Mouse (Mus musculus) MEL (cell line): ENCODE measurements at regions not wholly inside any gene's neighbourhood (a gene's known extent, or its start where the extent isn't known, plus 50 kb on each side); places are given as distances from the start of the nearest gene placed in this dataset.

Source experiments
- DNase-seq: peaks from one replicate; pipeline ENCODE4 v3.0.0; 2011; ENCODE audit warnings: low read depth, low spot score
- H3K27ac ChIP-seq: 2 replicates; pipeline ENCODE4 v1.5.1; 2012; ENCODE audit warnings: low read depth, mild to moderate bottlenecking, control low read depth, low read length, moderate library complexity; ENCODE audit not compliant: control insufficient read depth
- H3K27me3 ChIP-seq, 2 experiments: fragments of 150-350 bp in 1 of 2; sonication (generic) in 1 of 2; 2 replicates each; pipeline ENCODE4 v1.6.1; 2012; ENCODE audit warnings: low read length in 2 of 2, mild to moderate bottlenecking in 2 of 2, improper control_type of control experiment in 1 of 2, moderate library complexity in 1 of 2; ENCODE audit not compliant: insufficient read depth in 2 of 2, control insufficient read depth in 1 of 2
- H3K36me3 ChIP-seq, 2 experiments: 2 replicates each; pipeline ENCODE4 v1.6.1; 2012 to 2014; ENCODE audit warnings: low read length in 2 of 2, improper control_type of control experiment in 1 of 2, inconsistent platforms in 1 of 2, mild to moderate bottlenecking in 1 of 2; ENCODE audit not compliant: insufficient read depth in 2 of 2, control insufficient read depth in 1 of 2
- H3K4me1 ChIP-seq, 2 experiments: fragments of 150-350 bp in 1 of 2; sonication (generic) in 1 of 2; 2 replicates each; pipeline ENCODE4 v1.6.1; 2012; ENCODE audit warnings: low read length in 2 of 2, improper control_type of control experiment in 1 of 2, mild to moderate bottlenecking in 1 of 2; ENCODE audit not compliant: insufficient read depth in 2 of 2, control insufficient read depth in 1 of 2
- H3K4me3 ChIP-seq, 2 experiments: fragments of 150-350 bp in 1 of 2; sonication (generic) in 1 of 2; 2 replicates each; pipeline ENCODE4 v1.5.1; 2012; ENCODE audit warnings: low read depth in 2 of 2, low read length in 2 of 2, mild to moderate bottlenecking in 2 of 2, moderate library complexity in 2 of 2, control low read depth in 1 of 2, improper control_type of control experiment in 1 of 2; ENCODE audit not compliant: control insufficient read depth in 1 of 2, insufficient read depth in 1 of 2
- H3K79me2 ChIP-seq: 2 replicates; pipeline ENCODE4 v1.6.1; 2012; ENCODE audit warnings: mild to moderate bottlenecking, low read length, moderate library complexity; ENCODE audit not compliant: control insufficient read depth, poor library complexity, insufficient read depth
- H3K9ac ChIP-seq: 2 replicates; pipeline ENCODE4 v1.6.1; 2012; ENCODE audit warnings: low read depth, mild to moderate bottlenecking, control low read depth, low read length, moderate library complexity; ENCODE audit not compliant: control insufficient read depth, poor library complexity, severe bottlenecking
- H3K9me3 ChIP-seq: fragments of 150-350 bp; sonication (generic); replicated peaks from 2 replicates; pipeline ENCODE4 v1.6.1; 2012; ENCODE audit warnings: mild to moderate bottlenecking, low read length, improper control_type of control experiment, moderate library complexity; ENCODE audit not compliant: insufficient read depth
- BHLHE40 ChIP-seq: IDR thresholded peaks from 2 replicates; pipeline ENCODE4 v1.6.1; 2012; ENCODE audit warnings: low read depth, mild to moderate bottlenecking, inconsistent platforms, low read length, improper control_type of control experiment, borderline replicate concordance
- CTCF ChIP-seq, 3 experiments: IDR thresholded peaks in 2 of 3; conservative IDR thresholded peaks in 1 of 3; 2 replicates each; pipeline ENCODE4 v1.5.1; 2011 to 2012; ENCODE audit warnings: low read length in 3 of 3, low read depth in 2 of 3, mild to moderate bottlenecking in 2 of 3, improper control_type of control experiment in 1 of 3, inconsistent platforms in 1 of 3, mixed read lengths in 1 of 3, moderate library complexity in 1 of 3; ENCODE audit not compliant: control insufficient read depth in 1 of 3, insufficient read depth in 1 of 3, poor library complexity in 1 of 3, severe bottlenecking in 1 of 3
- ETS1 ChIP-seq: IDR thresholded peaks from 2 replicates; pipeline ENCODE4 v1.6.1; 2012; ENCODE audit warnings: low read depth, mild to moderate bottlenecking, inconsistent platforms, low read length, improper control_type of control experiment, moderate library complexity
- HCFC1 ChIP-seq: IDR thresholded peaks from 2 replicates; pipeline ENCODE4 v1.6.1; 2012; ENCODE audit warnings: low read depth, mild to moderate bottlenecking, inconsistent platforms, low read length, improper control_type of control experiment, moderate library complexity
- KAT2A ChIP-seq: conservative IDR thresholded peaks from 2 replicates; pipeline ENCODE4 v1.6.1; 2012; ENCODE audit warnings: low read depth, low read length, improper control_type of control experiment, inconsistent platforms
- MAX ChIP-seq: IDR thresholded peaks from 2 replicates; pipeline ENCODE4 v1.6.1; 2011; ENCODE audit warnings: low read length, improper control_type of control experiment
- POLR2A ChIP-seq, 2 experiments: IDR thresholded peaks; 2 replicates each; pipeline ENCODE4 v1.6.1; 2011 to 2012; ENCODE audit warnings: low read length in 2 of 2, mild to moderate bottlenecking in 2 of 2, control low read depth in 1 of 2, improper control_type of control experiment in 1 of 2, low read depth in 1 of 2, moderate library complexity in 1 of 2; ENCODE audit not compliant: control insufficient read depth in 1 of 2, insufficient read depth in 1 of 2, poor library complexity in 1 of 2
- POLR2AphosphoS5 ChIP-seq: IDR thresholded peaks from 2 replicates; pipeline ENCODE4 v1.6.1; 2012; ENCODE audit warnings: low read depth, borderline replicate concordance, mild to moderate bottlenecking, inconsistent platforms, low read length, moderate library complexity, mixed read lengths
- RAD21 ChIP-seq: IDR thresholded peaks from 2 replicates; pipeline ENCODE4 v1.6.1; 2011; ENCODE audit warnings: mild to moderate bottlenecking, low read depth, low read length, improper control_type of control experiment
- SIN3A ChIP-seq: IDR thresholded peaks from 2 replicates; pipeline ENCODE4 v1.6.1; 2012; ENCODE audit warnings: low read length, improper control_type of control experiment, inconsistent platforms
- TCF12 ChIP-seq: IDR thresholded peaks from 2 replicates; pipeline ENCODE4 v1.6.1; 2014; ENCODE audit warnings: low read depth, mild to moderate bottlenecking, inconsistent platforms, low read length, improper control_type of control experiment, moderate library complexity
- USF1 ChIP-seq: IDR thresholded peaks from 2 replicates; pipeline ENCODE4 v1.6.1; 2014; ENCODE audit warnings: low read depth, mild to moderate bottlenecking, inconsistent platforms, low read length, improper control_type of control experiment, moderate library complexity
- USF2 ChIP-seq, 2 experiments: IDR thresholded peaks; 2 replicates each; pipeline ENCODE4 v1.6.1; 2011 to 2012; ENCODE audit warnings: improper control_type of control experiment in 2 of 2, low read length in 2 of 2, borderline replicate concordance in 1 of 2, inconsistent platforms in 1 of 2, low read depth in 1 of 2, mild to moderate bottlenecking in 1 of 2; ENCODE audit not compliant: insufficient read depth in 1 of 2

DNA sequence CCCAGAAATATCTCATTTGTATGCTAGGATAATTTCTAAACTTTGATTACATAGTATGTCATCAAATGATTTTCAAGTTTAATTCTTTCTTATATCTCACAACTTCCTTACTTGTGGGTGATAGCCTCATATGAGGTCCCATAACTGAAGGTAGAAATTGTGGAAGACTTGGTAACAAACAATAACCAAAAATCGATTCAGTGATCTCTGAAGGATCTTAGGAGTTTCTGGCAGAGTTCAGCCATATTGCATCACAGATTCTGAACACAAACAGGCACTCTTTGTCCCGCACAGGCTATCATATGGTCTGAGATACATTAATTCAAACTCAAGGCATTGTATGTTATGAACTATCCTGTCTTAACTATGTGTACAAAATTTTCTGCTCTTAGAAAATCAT is 385.2 kb downstream of the Nr2f2 start:
- Histone ChIP-seq H3K79me2 (no peaks in the 10 kb centered on the region), H3K36me3 (no peaks in the 10 kb centered on the region), H3K9me3 (no peaks in the 10 kb centered on the region), H3K4me3 (no peak overlapping the region), H3K9ac (no peak overlapping the region), H3K4me1 (no peaks in the 10 kb centered on the region), H3K27ac (no peak overlapping the region), H3K27me3 (no peaks in the 10 kb centered on the region)
- no peak for TF ChIP-seq RAD21
- no peak for TF ChIP-seq ETS1
- TF ChIP-seq SIN3A: no peak
- TF ChIP-seq BHLHE40: no peak
- TF ChIP-seq USF2 (IDR thresholded peaks at IDR 0.05; ENCODE audit: borderline replicate concordance in 1 of 2, insufficient read depth in 1 of 2, low read depth in 1 of 2, low read length in 2 of 2): no peak
- no peak for DNase-seq

- no peaks in the 10 kb centered on the region for H3K9me3 ChIP-seq
- no peaks in the 10 kb centered on the region for H3K79me2 ChIP-seq
- H3K27me3 ChIP-seq: no peaks in the 10 kb centered on the region
- no peak overlapping the region for H3K27ac ChIP-seq
- no peaks in the 10 kb centered on the region for H3K36me3 ChIP-seq
- TF ChIP-seq MAX (no peak), POLR2A (IDR thresholded peaks at IDR 0.05; ENCODE audit: control insufficient read depth in 1 of 2, insufficient read depth in 1 of 2, low read depth in 1 of 2, low read length in 2 of 2, poor library complexity in 1 of 2) (no peak)
- H3K4me3 ChIP-seq: no peak overlapping the region
- H3K9ac ChIP-seq: no peak overlapping the region
- no peak for DNase-seq
- no peaks in the 10 kb centered on the region for H3K4me1 ChIP-seq
Measured at GRCm38 (mm10) chr7:69976369-69976768, 390.2 kb downstream of the Nr2f2 start.

- no peaks in the 10 kb centered on the region for H3K27me3 ChIP-seq
- no peaks in the 10 kb centered on the region for H3K36me3 ChIP-seq
- H3K9me3 ChIP-seq: no peaks in the 10 kb centered on the region
- DNase-seq: no peak
- no peak overlapping the region for H3K4me3 ChIP-seq
- no peak overlapping the region for H3K27ac ChIP-seq
- H3K9ac ChIP-seq: no peak overlapping the region
- no peak for TF ChIP-seq SIN3A
- TF ChIP-seq HCFC1: no peak
- no peak for TF ChIP-seq POLR2AphosphoS5
- no peak for TF ChIP-seq CTCF (IDR thresholded peaks at IDR 0.05 in 2 of 3, conservative IDR thresholded peaks at IDR 0.05 in 1 of 3; ENCODE audit: control insufficient read depth in 1 of 3, insufficient read depth in 1 of 3, low read depth in 2 of 3, low read length in 3 of 3, poor library complexity in 1 of 3, severe bottlenecking in 1 of 3)
- no peak for TF ChIP-seq KAT2A
- no peak for TF ChIP-seq TCF12
- TF ChIP-seq USF1: no peak
- no peaks in the 10 kb centered on the region for H3K79me2 ChIP-seq
- no peaks in the 10 kb centered on the region for H3K4me1 ChIP-seq
Measured at GRCm38 (mm10) chr7:69964002-69964401, 402.5 kb downstream of the Nr2f2 start.
